Mouse (Mus musculus): Measurements from ENCODE around the gene Gda.

Gda gene

GRCm38 (mm10) chr19:21371337-21371736 is 101.9 kb downstream of the Gda start:
- no peak for DNase-seq

GRCm38 (mm10) chr19:21370782-21371181 is 102.5 kb downstream of the Gda start:
- DNase-seq, result no peak

GRCm38 (mm10) chr19:21369175-21369574 is 104.1 kb downstream of the Gda start:
- DNase-seq, result no peak

GRCm38 (mm10) chr19:21368595-21368994 is 104.7 kb downstream of the Gda start:
- DNase-seq, result no peak

GRCm38 (mm10) chr19:21357792-21358191 is 115.5 kb downstream of the Gda start:
- DNase-seq, result no peak

- no peak for DNase-seq
Observed at GRCm38 (mm10) chr19:21349634-21350033, 123.6 kb downstream of the Gda start.

GRCm38 (mm10) chr19:21346646-21347045 is 126.6 kb downstream of the Gda start:
- no peak for DNase-seq

All from kidney, adult 18-20 months (tissue).